Mouse (Mus musculus): ENCODE data around the gene Cadm1. TPM values are rescaled to one million over a fixed set of nuclear protein-coding genes. Genes with fewer than 3 reads are reported as not detected.

The Cadm1 gene
- polyA plus RNA-seq, 1 experiment from 2014 or later, result 86.8 TPM

- TF ChIP-seq CTCF (IDR thresholded peaks at IDR 0.05), result no peak
- ChIA-PET CTCF (interaction anchor here (0.7 to 1.3 kb wide), 2 partner anchors 10 to 12 kb away, joined by 3 to 4 read pairs; no protein-coding TSS in a partner anchor), POLR2A (no interaction called here)
- ATAC-seq (no peak), DNase-seq (ENCODE audit: low read depth, low spot score) (no peak)
- H3K27me3 ChIP-seq, result no peaks in the 10 kb centered on the region
- in situ Hi-C loops (cut with MboI; ENCODE audit: low pct_unique_long_range_greater_than_20kb), result no loop called here
These were observed 273.6 kb downstream of the Cadm1 start for GRCm38 (mm10) chr9:47803531-47804105.

GRCm38 (mm10) chr9:47805658-47806057 lies 275.7 kb downstream of the Cadm1 start:
- DNase-seq (ENCODE audit: low read depth, low spot score), result no peak
- POLR2A ChIA-PET, result no interaction called here
- no peak for TF ChIP-seq CTCF (IDR thresholded peaks at IDR 0.05)
- in situ Hi-C loops (cut with MboI; ENCODE audit: low pct_unique_long_range_greater_than_20kb), result no loop called here
- H3K27me3 ChIP-seq, result no peaks in the 10 kb centered on the region
- CTCF ChIA-PET, result no interaction called here
- no peak for ATAC-seq

- CTCF ChIA-PET, result no interaction called here
- POLR2A ChIA-PET, result no interaction called here
- no peak for ATAC-seq
- in situ Hi-C loops (cut with MboI; ENCODE audit: low pct_unique_long_range_greater_than_20kb), result no loop called here
- no peak for DNase-seq (ENCODE audit: low read depth, low spot score)
- no peaks in the 10 kb centered on the region for H3K27me3 ChIP-seq
- TF ChIP-seq CTCF (IDR thresholded peaks at IDR 0.05), result no peak
These were observed 295.7 kb downstream of the Cadm1 start for GRCm38 (mm10) chr9:47825668-47826067.

GRCm38 (mm10) chr9:47828762-47829161 lies 298.8 kb downstream of the Cadm1 start:
- ChIA-PET POLR2A (no interaction called here), CTCF (no interaction called here)
- in situ Hi-C loops (cut with MboI; ENCODE audit: low pct_unique_long_range_greater_than_20kb), result no loop called here
- DNase-seq (ENCODE audit: low read depth, low spot score) (no peak), ATAC-seq (no peak)
- no peak for TF ChIP-seq CTCF (IDR thresholded peaks at IDR 0.05)
- H3K27me3 ChIP-seq, result no peaks in the 10 kb centered on the region

- H3K27me3 ChIP-seq, result no peaks in the 10 kb centered on the region
- ChIA-PET POLR2A (no interaction called here), CTCF (no interaction called here)
- in situ Hi-C loops (cut with MboI; ENCODE audit: low pct_unique_long_range_greater_than_20kb), result no loop called here
- TF ChIP-seq CTCF (IDR thresholded peaks at IDR 0.05), result no peak
- no peak for DNase-seq (ENCODE audit: low read depth, low spot score)
- ATAC-seq, result no peak
These were observed 299.2 kb downstream of the Cadm1 start for GRCm38 (mm10) chr9:47829204-47829603.

GRCm38 (mm10) chr9:47829846-47830245 lies 299.9 kb downstream of the Cadm1 start:
- TF ChIP-seq CTCF (IDR thresholded peaks at IDR 0.05), result no peak
- CTCF ChIA-PET, result no interaction called here
- DNase-seq (ENCODE audit: low read depth, low spot score) (no peak), ATAC-seq (no peak)
- no peaks in the 10 kb centered on the region for H3K27me3 ChIP-seq
- POLR2A ChIA-PET, result no interaction called here
- in situ Hi-C loops (cut with MboI; ENCODE audit: low pct_unique_long_range_greater_than_20kb), result no loop called here

- no peak for TF ChIP-seq CTCF (IDR thresholded peaks at IDR 0.05)
- ATAC-seq, result no peak
- H3K27me3 ChIP-seq, result no peaks in the 10 kb centered on the region
- no peak for DNase-seq (ENCODE audit: low read depth, low spot score)
- in situ Hi-C loops (cut with MboI; ENCODE audit: low pct_unique_long_range_greater_than_20kb), result no loop called here
- ChIA-PET CTCF (interaction anchor here (1.2 kb wide), 1 partner anchor 11 kb away, joined by 4 read pairs; no protein-coding TSS in a partner anchor), POLR2A (no interaction called here)
These were observed 301.4 kb downstream of the Cadm1 start for GRCm38 (mm10) chr9:47831412-47831811.

- POLR2A ChIA-PET, result no interaction called here
- in situ Hi-C loops (cut with MboI; ENCODE audit: low pct_unique_long_range_greater_than_20kb), result no loop called here
- CTCF ChIA-PET, result no interaction called here
- TF ChIP-seq CTCF (IDR thresholded peaks at IDR 0.05), result no peak
- DNase-seq (ENCODE audit: low read depth, low spot score) (no peak), ATAC-seq (no peak)
- H3K27me3 ChIP-seq, result no peaks in the 10 kb centered on the region
These were observed 308.2 kb downstream of the Cadm1 start for GRCm38 (mm10) chr9:47838170-47838569.

- in situ Hi-C loops (cut with MboI; ENCODE audit: low pct_unique_long_range_greater_than_20kb), result no loop called here
- CTCF ChIA-PET, result interaction anchor here (1.2 kb wide), 1 partner anchor 605 kb away, joined by 3 read pairs; no protein-coding TSS in a partner anchor
- POLR2A ChIA-PET, result interaction anchor here (0.7 kb wide), 1 partner anchor 404 kb away, joined by 3 read pairs; no protein-coding TSS in a partner anchor
- DNase-seq (ENCODE audit: low read depth, low spot score) (no peak), ATAC-seq (no peak)
- no peaks in the 10 kb centered on the region for H3K27me3 ChIP-seq
- TF ChIP-seq CTCF (IDR thresholded peaks at IDR 0.05), result no peak
These were observed 309.1 kb downstream of the Cadm1 start for GRCm38 (mm10) chr9:47838890-47839691.

- ChIA-PET CTCF (interaction anchor here (1.2 kb wide), 1 partner anchor 605 kb away, joined by 3 read pairs; no protein-coding TSS in a partner anchor), POLR2A (interaction anchor here (0.7 kb wide), 1 partner anchor 404 kb away, joined by 3 read pairs; no protein-coding TSS in a partner anchor)
- ATAC-seq, result no peak
- no peaks in the 10 kb centered on the region for H3K27me3 ChIP-seq
- in situ Hi-C loops (cut with MboI; ENCODE audit: low pct_unique_long_range_greater_than_20kb), result no loop called here
- DNase-seq (ENCODE audit: low read depth, low spot score), result no peak
- TF ChIP-seq CTCF (IDR thresholded peaks at IDR 0.05), result no peak
These were observed 309.7 kb downstream of the Cadm1 start for GRCm38 (mm10) chr9:47839692-47840025.

GRCm38 (mm10) chr9:47843328-47843727 lies 313.4 kb downstream of the Cadm1 start:
- ChIA-PET CTCF (no interaction called here), POLR2A (no interaction called here)
- no peaks in the 10 kb centered on the region for H3K27me3 ChIP-seq
- DNase-seq (ENCODE audit: low read depth, low spot score), result no peak
- TF ChIP-seq CTCF (IDR thresholded peaks at IDR 0.05), result no peak
- ATAC-seq, result no peak
- in situ Hi-C loops (cut with MboI; ENCODE audit: low pct_unique_long_range_greater_than_20kb), result no loop called here

Data from Patski (cell line).